Mouse (Mus musculus) liver, embryonic 16.5 days (tissue): Measurements from ENCODE around the gene Avpi1. TPM values are rescaled to one million over a fixed set of nuclear protein-coding genes. Genes with fewer than 3 reads are reported as not detected.

ENCODE experiments used
- ATAC-seq: fragments of 200-750 bp; cut with Nextera tagmentation; 2 replicates; pipeline ENCODE4 v1.8.0; 2017; ENCODE audit warnings: low read depth, mild to moderate bottlenecking, moderate number of reproducible peaks, moderate library complexity
- H3K27ac ChIP-seq: fragments of 300-500 bp; sonication (generic); 2 replicates; pipeline ENCODE4 v1.5.1; 2014; ENCODE audit warnings: mild to moderate bottlenecking, low read length
- H3K27me3 ChIP-seq: fragments of 300-500 bp; sonication (generic); 2 replicates; pipeline ENCODE4 v1.6.1; 2014; ENCODE audit warnings: low read depth, low read length, mixed read lengths; ENCODE audit not compliant: control insufficient read depth, insufficient read depth
- H3K36me3 ChIP-seq: fragments of 300-500 bp; sonication (generic); 2 replicates; pipeline ENCODE4 v1.6.1; 2014; ENCODE audit warnings: mild to moderate bottlenecking; ENCODE audit not compliant: control insufficient read depth, insufficient read depth
- H3K4me1 ChIP-seq: fragments of 300-500 bp; sonication (generic); 2 replicates; pipeline ENCODE4 v1.6.1; 2014; ENCODE audit warnings: low read depth, low read length, mixed read lengths; ENCODE audit not compliant: control insufficient read depth
- H3K4me2 ChIP-seq: fragments of 300-500 bp; sonication (generic); 2 replicates; pipeline ENCODE4 v1.6.1; 2014; ENCODE audit warnings: low read depth, low read length, mixed read lengths
- H3K4me3 ChIP-seq: fragments of 300-500 bp; sonication (generic); 2 replicates; pipeline ENCODE4 v1.5.1; 2014; ENCODE audit warnings: low read depth, mild to moderate bottlenecking, low read length
- H3K9ac ChIP-seq: fragments of 300-500 bp; sonication (generic); 2 replicates; pipeline ENCODE4 v1.6.1; 2014; ENCODE audit warnings: low read depth, low read length
- H3K9me3 ChIP-seq: fragments of 300-500 bp; sonication (generic); replicated peaks from 2 replicates; pipeline ENCODE4 v1.6.1; 2016; ENCODE audit warnings: low read length; ENCODE audit not compliant: control insufficient read depth
- WGBS: fragments of 180-500 bp; shearing (Covaris S2); extraction: QIAGEN DNeasy Blood & Tissue Kit; methylation state at CpG from one replicate; pipeline ENCODE4 v1.1.7; 2014; ENCODE audit not compliant: insufficient replicate concordance; 5-methylcytosine and 5-hydroxymethylcytosine counted together
- polyA plus RNA-seq: library from polyadenylated mRNA; unstranded; fragments of >200 nt; fragmentation: Nextera tagmentation; extraction: Ambion mirVana; gene quantifications from 2 replicates; pipeline ENCODE4 v1.2.1, GENCODE M21; 2015

The Avpi1 gene
- polyA plus RNA-seq, result 22.5 and 24.8 TPM in 2 replicates

- peak within 1 kb of the TSS; percentile 99 for H3K4me2 ChIP-seq
- H3K27me3 ChIP-seq, result no peaks in the 10 kb centered on the region
- WGBS, result under 1% methylated on average over 54 of the region's 54 CpGs
- no peaks in the 10 kb centered on the region for H3K36me3 ChIP-seq
- peak within 1 kb of the TSS; percentile 81 for H3K9ac ChIP-seq
- H3K27ac ChIP-seq, result peak within 1 kb of the TSS; percentile 80
- H3K4me3 ChIP-seq, result peak within 1 kb of the TSS; percentile 73
- H3K9me3 ChIP-seq, result no peaks in the 10 kb centered on the region
- peaks cover 21% of the 10 kb centered on the region for H3K4me1 ChIP-seq
- peak; percentile 96 for ATAC-seq
These were observed at the start of gene Avpi1 for GRCm38 (mm10) chr19:42128787-42129508. Gene Avpi1 (minus strand): TSS chr19:42129059.

GRCm38 (mm10) chr19:42177461-42177860 is 48.6 kb upstream of the Avpi1 start:
- ATAC-seq, result peak; percentile 61
- Histone ChIP-seq H3K27ac (peak overlapping the region; percentile 57), H3K4me3 (0 out of 2 replicates have a peak overlapping the region, but pooled peaks have one; percentile 3)

GRCm38 (mm10) chr19:42176841-42177240 is 48.0 kb upstream of the Avpi1 start:
- WGBS, result 19% methylated on average over 7 of the region's 7 CpGs
- Histone ChIP-seq H3K4me2 (0 out of 2 replicates have a peak overlapping the region, but pooled peaks have one; percentile 12), H3K27me3 (no peaks in the 10 kb centered on the region), H3K27ac (peak overlapping the region; percentile 57), H3K9me3 (no peaks in the 10 kb centered on the region), H3K9ac (no peak overlapping the region), H3K4me3 (no peak overlapping the region), H3K36me3 (peaks cover 7% of the 10 kb centered on the region), H3K4me1 (peaks cover 14% of the 10 kb centered on the region)
- ATAC-seq, result peak; percentile 64

More at GRCm38 (mm10) chr19:42177461-42177860, 48.6 kb upstream of the Avpi1 start:
- peaks cover 14% of the 10 kb centered on the region for H3K4me1 ChIP-seq
- H3K9ac ChIP-seq, result no peak overlapping the region
- peaks cover 7% of the 10 kb centered on the region for H3K36me3 ChIP-seq
- peak overlapping the region; percentile 12; the same call in 1 of the 2 replicates for H3K4me2 ChIP-seq
- H3K9me3 ChIP-seq, result no peaks in the 10 kb centered on the region
- WGBS, result 29% methylated on average over 2 of the region's 2 CpGs
- no peaks in the 10 kb centered on the region for H3K27me3 ChIP-seq

- H3K4me1 ChIP-seq, result peaks cover 21% of the 10 kb centered on the region
- under 1% methylated on average over 56 of the region's 56 CpGs for WGBS
- peak overlapping the region; percentile 68 for H3K27ac ChIP-seq
These were observed 41.4 kb upstream of the Avpi1 start for GRCm38 (mm10) chr19:42170025-42170969.

GRCm38 (mm10) chr19:42169322-42169975 is 40.6 kb upstream of the Avpi1 start:
- H3K4me2 ChIP-seq, result peak overlapping the region; percentile 72
- peak overlapping the region; percentile 80 for H3K4me3 ChIP-seq
- no peaks in the 10 kb centered on the region for H3K27me3 ChIP-seq
- 36% methylated on average over 10 of the region's 10 CpGs for WGBS
- no peak overlapping the region; the same call in 1 of the 2 replicates for H3K9ac ChIP-seq
- H3K36me3 ChIP-seq, result no peaks in the 10 kb centered on the region
- H3K9me3 ChIP-seq, result no peaks in the 10 kb centered on the region
- peaks cover 21% of the 10 kb centered on the region for H3K4me1 ChIP-seq
- H3K27ac ChIP-seq, result peak overlapping the region; percentile 67
- ATAC-seq, result peak; percentile 17

More at GRCm38 (mm10) chr19:42170025-42170969, 41.4 kb upstream of the Avpi1 start:
- Histone ChIP-seq H3K27me3 (no peaks in the 10 kb centered on the region), H3K4me3 (peak overlapping the region; percentile 80), H3K9me3 (no peaks in the 10 kb centered on the region), H3K4me2 (peak overlapping the region; percentile 72), H3K9ac (peak overlapping the region; percentile 86), H3K36me3 (no peaks in the 10 kb centered on the region)
- peak; percentile 94 for ATAC-seq

GRCm38 (mm10) chr19:42167489-42167888 is 38.6 kb upstream of the Avpi1 start:
- H3K4me1 ChIP-seq, result peaks cover 21% of the 10 kb centered on the region
- no peak overlapping the region for H3K27ac ChIP-seq
- WGBS, result 59% methylated on average over 9 of the region's 9 CpGs
- H3K36me3 ChIP-seq, result no peaks in the 10 kb centered on the region
- H3K4me3 ChIP-seq, result no peak overlapping the region
- no peak overlapping the region for H3K4me2 ChIP-seq
- no peak overlapping the region for H3K9ac ChIP-seq
- H3K27me3 ChIP-seq, result no peaks in the 10 kb centered on the region
- no peak for ATAC-seq
- no peaks in the 10 kb centered on the region for H3K9me3 ChIP-seq

- H3K27ac ChIP-seq, result no peak overlapping the region
- ATAC-seq, result no peak
- H3K36me3 ChIP-seq, result no peaks in the 10 kb centered on the region
- no peak overlapping the region for H3K4me2 ChIP-seq
- no peak overlapping the region for H3K9ac ChIP-seq
- no peak overlapping the region for H3K4me3 ChIP-seq
- peaks cover 21% of the 10 kb centered on the region for H3K4me1 ChIP-seq
- 36% methylated on average over 3 of the region's 3 CpGs for WGBS
- no peaks in the 10 kb centered on the region for H3K27me3 ChIP-seq
- no peaks in the 10 kb centered on the region for H3K9me3 ChIP-seq
These were observed 37.9 kb upstream of the Avpi1 start for GRCm38 (mm10) chr19:42166766-42167165.

GRCm38 (mm10) chr19:42166130-42166529 is 37.3 kb upstream of the Avpi1 start:
- H3K4me2 ChIP-seq, result peak overlapping the region; percentile 44
- H3K9me3 ChIP-seq, result no peaks in the 10 kb centered on the region
- peaks cover 15% of the 10 kb centered on the region for H3K4me1 ChIP-seq
- no peaks in the 10 kb centered on the region for H3K27me3 ChIP-seq
- H3K9ac ChIP-seq, result no peak overlapping the region
- H3K4me3 ChIP-seq, result peak overlapping the region; percentile 24
- no peak overlapping the region for H3K27ac ChIP-seq
- WGBS, result 3% methylated on average over 12 of the region's 12 CpGs
- ATAC-seq, result no peak
- no peaks in the 10 kb centered on the region for H3K36me3 ChIP-seq
